Mouse (Mus musculus) c-Kit-positive CD71-negative TER-119-negative erythroid progenitor cells, embryonic 14.5 days (primary cell): ENCODE data around the gene Zcchc3.

Experiments
- DNase-seq: peaks from one replicate; pipeline ENCODE4 v3.0.0-alpha.2; 2013; ENCODE audit warnings: low read depth

Gene Zcchc3

GRCm38 (mm10) chr2:152409781-152410180 is 5.0 kb downstream of the Zcchc3 start:
- no peak for DNase-seq

GRCm38 (mm10) chr2:152406126-152406525 is 8.7 kb downstream of the Zcchc3 start:
- DNase-seq = peak; percentile 90

GRCm38 (mm10) chr2:152399122-152399542 is 15.7 kb downstream of the Zcchc3 start:
- no peak for DNase-seq

GRCm38 (mm10) chr2:152398691-152399090 is 16.1 kb downstream of the Zcchc3 start:
- peak; percentile 87 for DNase-seq

- DNase-seq = peak; percentile 92
Observed at GRCm38 (mm10) chr2:152397680-152398435, 17.0 kb downstream of the Zcchc3 start, which contains the start of gene Sox12. TSS of gene Sox12 (minus strand) at chr2:152398063.

GRCm38 (mm10) chr2:152397004-152397589 is 17.7 kb downstream of the Zcchc3 start:
- DNase-seq = peak; percentile 51

- DNase-seq = peak; percentile 95
Observed at GRCm38 (mm10) chr2:152396110-152397003, 18.5 kb downstream of the Zcchc3 start.

- no peak for DNase-seq
Observed at GRCm38 (mm10) chr2:152395271-152395920, 19.4 kb downstream of the Zcchc3 start.

- no peak for DNase-seq
Observed at GRCm38 (mm10) chr2:152393225-152394017, 21.4 kb downstream of the Zcchc3 start.

GRCm38 (mm10) chr2:152392786-152393185 is 22.0 kb downstream of the Zcchc3 start:
- DNase-seq = peak; percentile 52

- DNase-seq = no peak
Observed at GRCm38 (mm10) chr2:152384191-152384590, 30.6 kb downstream of the Zcchc3 start.

- DNase-seq = no peak
Observed at GRCm38 (mm10) chr2:152376345-152376741, 38.5 kb downstream of the Zcchc3 start, which contains the start of gene Nrsn2. TSS of gene Nrsn2 (minus strand) at chr2:152376638.

GRCm38 (mm10) chr2:152375652-152376344 is 39.0 kb downstream of the Zcchc3 start:
- DNase-seq = no peak

- no peak for DNase-seq
Observed at GRCm38 (mm10) chr2:152373547-152373946, 41.3 kb downstream of the Zcchc3 start.

- DNase-seq = no peak
Observed at GRCm38 (mm10) chr2:152372661-152373060, 42.2 kb downstream of the Zcchc3 start.

GRCm38 (mm10) chr2:152372104-152372503 is 42.7 kb downstream of the Zcchc3 start:
- DNase-seq = no peak

- no peak for DNase-seq
Observed at GRCm38 (mm10) chr2:152368532-152369140, 46.2 kb downstream of the Zcchc3 start.

- no peak for DNase-seq
Observed at GRCm38 (mm10) chr2:152367917-152368316, 46.9 kb downstream of the Zcchc3 start.

GRCm38 (mm10) chr2:152363245-152364147 is 51.3 kb downstream of the Zcchc3 start:
- DNase-seq = peak; percentile 74
